Mouse (Mus musculus): Measurements from ENCODE around the gene Prelid3b.
A peak's percentile ranks its signal among the peaks of the same experiment; 100 is the strongest.

The Prelid3b gene

GRCm38 (mm10) chr2:174463370-174463769, 9.5 kb downstream of the Prelid3b start:
- DNase-seq (ENCODE audit: low spot score in 2 of 2), result peak; percentile 13 to 23

GRCm38 (mm10) chr2:174459365-174459764, 13.5 kb downstream of the Prelid3b start:
- DNase-seq (ENCODE audit: low spot score in 2 of 2), result no peak

GRCm38 (mm10) chr2:174453681-174454080, 19.2 kb downstream of the Prelid3b start:
- DNase-seq (ENCODE audit: low spot score in 2 of 2), result no peak

- DNase-seq (ENCODE audit: low spot score in 2 of 2), result no peak
Observed at GRCm38 (mm10) chr2:174450353-174450752, 22.5 kb downstream of the Prelid3b start, which contains the start of gene Tubb1. Gene Tubb1 (plus strand): TSS chr2:174450695.

- no peak for DNase-seq (ENCODE audit: low spot score in 2 of 2)
Observed at GRCm38 (mm10) chr2:174448405-174448804, 24.5 kb downstream of the Prelid3b start.

- no peak for DNase-seq (ENCODE audit: low spot score in 2 of 2)
Observed at GRCm38 (mm10) chr2:174446905-174447304, 26.0 kb downstream of the Prelid3b start.

- DNase-seq (ENCODE audit: low spot score in 2 of 2), result no peak
Observed at GRCm38 (mm10) chr2:174446492-174446891, 26.4 kb downstream of the Prelid3b start.

GRCm38 (mm10) chr2:174445018-174445417, 27.9 kb downstream of the Prelid3b start:
- no peak for DNase-seq (ENCODE audit: low spot score in 2 of 2)

- no peak for DNase-seq (ENCODE audit: low spot score in 2 of 2)
Observed at GRCm38 (mm10) chr2:174444359-174444758, 28.5 kb downstream of the Prelid3b start.

GRCm38 (mm10) chr2:174443046-174443445, 29.8 kb downstream of the Prelid3b start:
- no peak for DNase-seq (ENCODE audit: low spot score in 2 of 2)

GRCm38 (mm10) chr2:174442460-174442859, 30.4 kb downstream of the Prelid3b start:
- DNase-seq (ENCODE audit: low spot score in 2 of 2), result no peak

- DNase-seq (ENCODE audit: low spot score in 2 of 2), result no peak
Observed at GRCm38 (mm10) chr2:174441898-174442297, 31.0 kb downstream of the Prelid3b start.

GRCm38 (mm10) chr2:174439961-174440360, 32.9 kb downstream of the Prelid3b start:
- DNase-seq (ENCODE audit: low spot score in 2 of 2), result no peak

- no peak for DNase-seq (ENCODE audit: low spot score in 2 of 2)
Observed at GRCm38 (mm10) chr2:174439450-174439838, 33.4 kb downstream of the Prelid3b start.

GRCm38 (mm10) chr2:174438737-174439449, 34.0 kb downstream of the Prelid3b start, which contains the start of gene Ctsz:
Gene Ctsz (minus strand): TSS chr2:174439039.
- DNase-seq (ENCODE audit: low spot score in 2 of 2), result no peak

GRCm38 (mm10) chr2:174438181-174438580, 34.7 kb downstream of the Prelid3b start:
- no peak for DNase-seq (ENCODE audit: low spot score in 2 of 2)

- DNase-seq (ENCODE audit: low spot score in 2 of 2), result no peak
Observed at GRCm38 (mm10) chr2:174437697-174437982, 35.2 kb downstream of the Prelid3b start.

- DNase-seq (ENCODE audit: low spot score in 2 of 2), result no peak
Observed at GRCm38 (mm10) chr2:174436916-174437696, 35.8 kb downstream of the Prelid3b start.

- no peak for DNase-seq (ENCODE audit: low spot score in 2 of 2)
Observed at GRCm38 (mm10) chr2:174436076-174436701, 36.7 kb downstream of the Prelid3b start.

GRCm38 (mm10) chr2:174434943-174435342, 37.9 kb downstream of the Prelid3b start:
- no peak for DNase-seq (ENCODE audit: low spot score in 2 of 2)

- DNase-seq (ENCODE audit: low spot score in 2 of 2), result no peak
Observed at GRCm38 (mm10) chr2:174428996-174429591, 43.8 kb downstream of the Prelid3b start.

All from frontal cortex, postnatal 14 days (tissue).